Comparison of ENCODE assay signal across 9 mouse cellular contexts in genomic region chr1:168283841-168284565, GRCm38 (mm10).
DNase-seq lines count a peak whose midpoint lies in the region; ATAC-seq lines count a peak whose summit lies in the region.
"Had no signal": no experiment of that assay in that cellular context is flagged by ENCODE, and none has a peak within 500 bp of the region (broad histone marks: within the 10 kb centered on the region; RNA-seq: fewer than 3 reads in every experiment).

No protein-coding gene starts in this region.

- ATAC-seq in limb, embryonic 13.5 days (ENCODE audit: low FRiP score, low read depth): no peak
- ATAC-seq in hindbrain, embryonic 11.5 days (ENCODE audit: low FRiP score): no peak
- no peak for ATAC-seq in erythroid progenitor cell, adult 5-6 weeks (replicated peaks; ENCODE audit: low FRiP score, poor library complexity, severe bottlenecking)

- H3K9me3 ChIP-seq in limb, embryonic 13.5 days: no peaks in the 10 kb centered on the region
- no peaks in the 10 kb centered on the region for H3K9me3 ChIP-seq in limb, embryonic 10.5 days (replicated peaks)
- H3K9me3 ChIP-seq in hindbrain, embryonic 11.5 days (ENCODE audit: control insufficient read depth, low read length): no peaks in the 10 kb centered on the region

- H3K4me2 ChIP-seq in limb, embryonic 13.5 days (replicated peaks): peak overlapping the region; percentile 14; the same call in 1 of the 2 replicates
- H3K4me2 ChIP-seq in hindbrain, embryonic 11.5 days (replicated peaks; ENCODE audit: low read depth, low read length): no peak overlapping the region

- H3K4me3 ChIP-seq in limb, embryonic 13.5 days: no peak overlapping the region
- H3K4me3 ChIP-seq in limb, embryonic 10.5 days: no peak overlapping the region
- H3K4me3 ChIP-seq in hindbrain, embryonic 11.5 days (ENCODE audit: low read depth, low read length): no peak overlapping the region

- H3K36me3 ChIP-seq in limb, embryonic 13.5 days: no peaks in the 10 kb centered on the region
- peaks cover 10% of the 10 kb centered on the region; the same call in 1 of the 2 replicates for H3K36me3 ChIP-seq in limb, embryonic 10.5 days
- H3K36me3 ChIP-seq in hindbrain, embryonic 11.5 days (ENCODE audit: control insufficient read depth, insufficient read depth, low read length): no peaks in the 10 kb centered on the region

- DNase-seq in limb, embryonic 10.5 days (ENCODE audit: low spot score): no peak
- DNase-seq in cerebellum, postnatal 25 days: peak; percentile 42 to 65
- no peak for DNase-seq in hindbrain, embryonic 11.5 days (ENCODE audit: low spot score)
- DNase-seq in natural killer cell, adult 2 months (ENCODE audit: low spot score in 2 of 2): peak; percentile 37 to 61
- DNase-seq in adrenal gland, postnatal 10 days: no peak
- DNase-seq in kidney, adult 8-10 months: no peak
- DNase-seq: lung, postnatal 36 days had no signal

- WGBS in limb, embryonic 13.5 days: 67% methylated on average over 15 of the region's 15 CpGs
- WGBS in limb, embryonic 10.5 days: 78% methylated on average over 15 of the region's 15 CpGs
- 59% methylated on average over 15 of the region's 15 CpGs for WGBS in hindbrain, embryonic 11.5 days

- no peak overlapping the region for H3K27ac ChIP-seq in limb, embryonic 13.5 days
- no peak overlapping the region for H3K27ac ChIP-seq in limb, embryonic 10.5 days
- peak overlapping the region; percentile 58 for H3K27ac ChIP-seq in hindbrain, embryonic 11.5 days (ENCODE audit: low read depth, low read length)

- H3K4me1 ChIP-seq in limb, embryonic 13.5 days: peaks cover 49% of the 10 kb centered on the region
- peaks cover 55% of the 10 kb centered on the region for H3K4me1 ChIP-seq in limb, embryonic 10.5 days
- H3K4me1 ChIP-seq in hindbrain, embryonic 11.5 days (replicated peaks; ENCODE audit: control insufficient read depth, insufficient read depth, low read length): peaks cover 29% of the 10 kb centered on the region

- no peak overlapping the region for H3K9ac ChIP-seq in limb, embryonic 13.5 days
- H3K9ac ChIP-seq in hindbrain, embryonic 11.5 days (ENCODE audit: low read depth, low read length): no peak overlapping the region

- H3K27me3 ChIP-seq in limb, embryonic 13.5 days: peaks cover 41% of the 10 kb centered on the region
- H3K27me3 ChIP-seq in limb, embryonic 10.5 days (ENCODE audit: low read depth, poor library complexity, severe bottlenecking): no peaks in the 10 kb centered on the region
- no peaks in the 10 kb centered on the region for H3K27me3 ChIP-seq in hindbrain, embryonic 11.5 days (ENCODE audit: control insufficient read depth, insufficient read depth, low read length)

Comparison
In these comparisons a context has a peak if more than half of its experiments do, and no peak if none do; other contexts are left out.
1. DNase-seq: peak in cerebellum, postnatal 25 days (2 of 2) and natural killer cell, adult 2 months (2 of 2); none in limb, embryonic 10.5 days (single experiment), hindbrain, embryonic 11.5 days (single experiment), adrenal gland, postnatal 10 days (single experiment) and kidney, adult 8-10 months (0 of 2).